Mouse (Mus musculus): ENCODE measurements around the gene Myo9a.

DNA sequence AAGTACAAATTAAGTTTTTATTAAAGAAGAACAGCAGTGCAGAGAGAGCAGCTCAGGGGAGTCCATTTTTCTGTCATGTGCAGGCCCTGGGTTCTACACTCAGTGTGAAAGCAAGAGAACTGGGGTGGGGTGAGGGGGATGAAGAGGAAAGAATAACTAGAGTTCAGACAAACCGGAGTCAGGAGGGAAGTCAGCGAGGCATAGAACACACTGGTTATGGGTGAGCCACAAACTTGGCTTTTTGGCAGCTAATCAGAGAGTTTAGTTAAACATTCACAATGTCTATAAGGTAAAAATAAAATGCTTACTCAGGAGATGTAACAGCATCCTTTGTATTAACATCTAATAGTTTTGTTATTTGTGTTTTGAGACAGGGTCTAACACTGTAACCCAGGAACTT, 10.1 kb upstream of the Myo9a start:
- TF ChIP-seq TAL1 (IDR thresholded peaks at IDR 0.05; ENCODE audit: low read length) (no peak), GATA1 (IDR thresholded peaks at IDR 0.05; ENCODE audit: low read length) (no peak)

Data from erythroblast, embryonic 14.5 days (primary cell).